Mouse (Mus musculus) monocyte, adult 2 months (primary cell): ENCODE measurements around the gene Lrpprc.

Experiments
- DNase-seq, 2 experiments: peaks; one replicate each; pipeline ENCODE4 v3.0.0; 2022; ENCODE audit warnings: low spot score in 2 of 2, low read depth in 1 of 2

Gene Lrpprc

DNA sequence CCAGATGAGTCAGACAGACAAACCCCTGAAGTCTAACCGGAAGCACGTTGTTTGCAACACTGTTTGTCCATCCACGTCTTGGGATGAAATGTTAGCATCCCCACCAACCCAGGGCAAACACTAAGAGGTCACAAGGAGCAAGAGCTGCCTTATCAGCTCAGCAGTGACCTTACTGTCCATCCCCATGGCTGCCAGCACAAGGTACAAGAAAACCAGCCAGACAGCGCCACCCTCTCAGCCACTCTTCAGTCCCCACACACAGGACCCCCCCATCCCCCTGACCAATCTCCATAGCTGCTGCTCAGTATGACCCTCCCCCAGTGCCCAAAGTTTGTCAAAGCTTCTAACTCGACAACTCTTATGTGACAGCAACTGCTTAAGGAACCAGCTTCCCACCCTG, 73.2 kb downstream of the Lrpprc start:
- no peak for DNase-seq

- DNase-seq = no peak
These were observed 74.2 kb downstream of the Lrpprc start for GRCm38 (mm10) chr17:84716252-84716872.

GRCm38 (mm10) chr17:84714930-84715329, 75.7 kb downstream of the Lrpprc start:
- DNase-seq = no peak

- DNase-seq = no peak
These were observed 76.9 kb downstream of the Lrpprc start for GRCm38 (mm10) chr17:84713563-84714164.

GRCm38 (mm10) chr17:84709403-84709851, 81.2 kb downstream of the Lrpprc start:
- DNase-seq = no peak

- DNase-seq = no peak
These were observed 81.8 kb downstream of the Lrpprc start for GRCm38 (mm10) chr17:84708818-84709217.

- DNase-seq = no peak
These were observed 83.2 kb downstream of the Lrpprc start for GRCm38 (mm10) chr17:84707407-84707806.

DNA sequence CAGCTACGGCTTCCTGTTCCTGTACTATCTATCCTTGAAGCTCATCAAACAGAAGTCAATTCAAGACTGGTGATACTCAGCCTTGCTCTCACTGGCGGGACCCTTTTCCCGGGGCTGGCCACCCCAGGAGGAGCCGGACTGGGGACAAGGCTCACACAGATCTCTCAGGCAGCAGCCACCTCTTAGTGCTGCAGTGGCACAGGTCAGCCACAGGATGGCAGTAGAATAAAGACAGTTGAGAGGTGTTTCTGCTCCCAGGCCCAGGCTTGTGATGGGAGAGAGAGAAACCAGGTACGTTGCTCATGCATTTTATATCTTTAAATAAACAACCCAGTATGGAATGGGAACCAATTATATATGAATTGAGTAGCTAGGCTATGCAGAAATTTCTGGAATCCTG, 91.9 kb downstream of the Lrpprc start:
- no peak for DNase-seq

DNA sequence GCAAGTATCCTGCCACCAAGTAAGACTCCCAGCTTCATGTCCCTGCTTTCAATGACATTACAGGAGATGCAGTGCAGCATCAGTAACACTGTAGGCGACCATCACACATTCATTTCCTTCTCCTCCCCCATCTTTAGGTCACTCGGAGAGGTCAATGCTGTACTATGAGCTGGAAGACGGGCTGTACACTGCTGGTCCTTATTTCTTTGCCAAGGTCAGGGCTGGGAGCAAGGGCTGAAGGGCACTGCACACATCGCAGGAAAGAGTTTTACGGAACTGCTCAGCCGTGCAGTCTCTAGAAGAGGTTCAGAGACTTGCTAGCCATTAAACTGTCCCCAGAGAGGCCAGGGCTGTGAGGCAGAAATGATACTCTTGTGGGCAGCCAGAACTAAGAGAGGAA, 94.1 kb downstream of the Lrpprc start:
- no peak for DNase-seq

DNA sequence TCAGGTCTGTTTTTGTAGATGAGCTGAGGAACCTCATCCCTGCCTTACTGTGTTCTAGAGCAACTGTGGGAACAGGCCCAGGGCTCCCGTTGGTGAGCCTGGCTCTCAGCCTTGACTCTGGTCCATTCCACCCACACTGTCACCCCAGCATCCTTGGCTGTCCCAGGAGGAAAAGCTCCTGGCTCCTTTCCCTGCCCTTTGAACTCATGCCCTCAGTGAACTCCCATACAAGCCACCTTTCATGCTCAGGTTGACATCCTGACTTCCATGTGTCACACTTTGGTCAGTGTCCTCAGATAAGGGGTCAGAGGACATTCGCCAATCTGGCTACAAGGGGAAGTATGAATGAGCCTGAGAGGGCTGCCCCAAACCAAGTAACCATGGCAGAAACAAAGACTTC, 96.8 kb downstream of the Lrpprc start:
- no peak for DNase-seq

DNA sequence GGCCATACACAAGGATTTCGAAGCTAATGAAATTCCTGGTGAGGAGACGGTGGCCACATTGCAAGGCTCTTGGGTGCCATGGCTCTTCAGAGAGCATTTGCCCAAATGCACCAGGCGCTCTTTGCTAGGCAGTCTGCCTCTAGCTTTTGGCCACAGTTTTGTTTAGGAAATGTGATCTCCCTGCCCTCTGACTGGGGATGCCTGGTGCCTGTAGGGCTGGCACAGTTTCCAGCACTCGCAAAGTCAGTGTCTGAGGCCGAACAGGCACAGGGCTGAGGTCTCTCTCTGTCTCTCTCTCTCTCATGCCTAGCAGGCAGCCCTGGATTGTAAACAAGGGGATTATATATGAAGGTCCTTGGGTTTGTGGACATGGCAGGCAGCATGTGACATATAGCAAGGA, 100.5 kb downstream of the Lrpprc start:
- DNase-seq = no peak

DNA sequence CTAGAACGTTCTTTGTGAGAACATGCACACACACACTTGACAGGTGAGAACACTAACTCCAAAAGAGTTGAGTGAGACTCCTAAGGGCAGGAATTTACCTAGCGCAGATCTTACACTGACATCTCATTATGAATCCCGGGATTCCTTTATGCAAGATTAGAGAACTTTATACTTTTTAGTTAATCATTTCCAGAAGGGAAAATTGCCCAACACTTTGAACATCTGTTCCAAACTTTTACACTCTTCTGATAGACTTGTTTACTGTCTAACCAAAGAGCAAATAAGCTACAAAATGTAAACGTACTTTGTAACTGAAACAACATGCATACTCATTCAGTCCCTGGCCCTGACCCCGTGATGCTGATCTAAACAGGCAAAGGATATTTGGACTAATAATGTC, 101.3 kb downstream of the Lrpprc start:
- DNase-seq = no peak

- DNase-seq = no peak
These were observed 101.8 kb downstream of the Lrpprc start for GRCm38 (mm10) chr17:84688834-84689233.

DNA sequence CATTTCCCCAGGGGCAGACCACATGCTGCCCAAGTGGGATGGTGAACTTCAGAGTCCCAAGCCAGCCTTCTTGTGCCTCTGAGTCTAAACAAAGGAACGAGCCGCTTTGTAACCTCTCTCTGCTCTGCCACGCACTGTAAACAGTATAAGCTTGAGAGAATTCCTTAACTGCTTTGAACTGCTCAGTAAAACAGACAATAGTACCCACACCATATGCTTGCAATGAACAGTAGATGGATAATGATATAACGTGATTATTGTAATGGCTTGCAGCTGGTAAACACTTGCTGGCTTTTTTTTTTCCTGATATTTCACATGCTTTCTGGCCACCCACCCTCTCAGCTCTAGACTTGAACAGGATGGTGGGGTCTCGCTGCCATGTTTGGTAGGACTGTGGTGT, 102.6 kb downstream of the Lrpprc start:
- no peak for DNase-seq

DNA sequence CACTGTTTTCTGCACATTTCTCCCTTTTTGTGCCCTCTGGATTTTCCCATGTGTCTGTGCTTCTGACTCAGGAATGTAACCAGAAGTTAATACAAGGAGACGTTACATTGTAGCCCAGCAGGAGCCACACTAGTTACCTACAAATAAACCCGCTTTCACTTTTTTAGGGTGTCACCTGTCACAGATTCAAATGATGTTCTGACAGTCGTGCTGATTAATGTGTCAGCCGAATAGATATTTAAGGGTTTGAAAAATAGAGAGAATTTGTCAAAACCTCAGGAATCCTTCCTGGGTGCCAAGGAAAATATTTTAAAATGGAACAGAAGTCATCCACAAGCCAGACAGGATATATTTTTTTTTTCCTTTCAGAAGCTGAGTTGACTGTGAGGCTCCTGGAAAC, 105.3 kb downstream of the Lrpprc start:
- DNase-seq = no peak

DNA sequence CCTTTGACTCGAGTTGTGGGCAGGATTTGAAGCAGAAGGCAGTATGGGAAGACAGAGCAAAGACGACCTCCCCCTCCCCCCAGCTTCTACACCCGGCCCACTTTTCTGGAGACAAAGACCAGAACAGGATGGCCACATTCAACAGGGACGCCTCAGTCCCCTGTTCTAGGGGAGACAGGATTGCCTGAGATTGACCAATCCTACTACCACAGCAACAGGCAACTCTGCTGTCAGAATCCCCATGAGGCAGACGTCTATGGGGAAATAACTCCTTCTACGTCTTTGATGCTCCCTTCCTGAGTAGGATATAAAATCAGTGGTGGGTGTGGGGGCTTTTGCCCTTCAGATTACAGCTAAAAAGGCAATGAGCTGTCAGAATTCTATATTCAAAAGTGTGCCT, 106.3 kb downstream of the Lrpprc start:
- DNase-seq = no peak

DNA sequence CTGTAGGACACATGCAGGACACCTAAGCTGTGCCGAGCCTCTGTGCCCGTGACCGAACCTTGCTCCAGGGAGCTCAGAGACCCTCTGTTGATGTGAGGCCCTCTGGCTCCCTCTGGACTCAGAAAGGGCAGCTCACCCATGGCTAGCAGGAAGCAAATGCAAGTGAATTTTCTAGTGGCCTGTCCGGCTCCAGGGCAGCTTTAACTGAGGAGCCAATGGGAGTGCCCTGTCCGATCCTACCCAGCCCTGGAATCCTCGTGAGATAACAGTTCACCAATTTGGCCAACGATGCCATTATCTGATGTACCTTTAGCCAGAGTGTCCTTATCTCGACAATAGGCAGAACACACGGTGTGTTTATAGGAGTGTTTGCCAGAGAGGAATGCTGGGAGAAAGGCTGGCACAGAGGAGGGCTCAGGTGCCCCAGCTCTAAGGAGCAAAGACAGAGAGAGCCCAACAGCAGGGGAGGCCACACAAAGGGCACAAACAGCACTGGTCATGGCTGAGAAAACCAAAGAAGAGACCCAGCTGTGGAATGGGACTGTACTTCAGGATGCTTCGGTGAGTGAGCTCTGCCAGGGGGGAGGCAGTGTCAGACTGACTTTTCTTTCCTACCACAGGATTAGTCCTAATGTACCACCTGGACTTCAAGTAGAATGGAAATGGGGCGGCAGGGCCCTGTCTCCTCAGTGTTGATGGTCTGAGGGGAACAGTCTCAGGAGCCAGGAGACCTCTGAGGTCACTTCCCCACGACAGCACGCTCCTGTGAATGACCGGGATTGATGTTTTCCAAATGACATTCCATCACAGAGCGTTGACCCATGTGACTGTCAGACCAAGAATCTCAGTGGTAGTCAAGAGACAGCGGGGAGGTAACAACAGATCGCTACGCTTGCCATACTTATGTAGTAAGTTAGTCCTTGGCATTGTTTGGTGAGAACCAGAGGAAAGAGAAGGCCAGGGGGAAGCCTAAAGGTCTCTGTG, 107.6 kb downstream of the Lrpprc start, which contains the start of gene Abcg5:
Gene Abcg5, minus strand, starts transcription at position 278 of the 984 bp plus-strand sequence.
- no peak for DNase-seq

GRCm38 (mm10) chr17:84681670-84682069, 108.9 kb downstream of the Lrpprc start:
- DNase-seq = no peak

DNA sequence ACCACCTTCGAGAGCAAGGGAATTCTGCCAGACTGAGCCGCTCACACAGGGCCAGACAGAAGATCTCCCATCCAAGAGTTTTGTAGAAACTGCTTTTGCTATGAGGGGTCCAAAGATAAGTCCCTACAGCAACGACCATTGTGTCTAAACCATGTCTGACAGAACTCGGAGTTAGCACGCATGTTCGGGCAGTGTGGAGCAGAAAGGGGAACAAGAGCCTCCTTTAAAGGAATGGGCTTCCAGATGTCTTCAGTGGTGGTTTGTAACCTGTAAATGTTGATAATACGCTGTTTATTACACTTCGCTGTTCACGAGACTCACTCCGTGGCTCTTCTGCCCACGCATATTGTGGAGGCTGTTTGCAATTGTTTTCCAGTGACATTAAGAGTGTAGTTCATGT, 113.0 kb downstream of the Lrpprc start:
- no peak for DNase-seq

DNA sequence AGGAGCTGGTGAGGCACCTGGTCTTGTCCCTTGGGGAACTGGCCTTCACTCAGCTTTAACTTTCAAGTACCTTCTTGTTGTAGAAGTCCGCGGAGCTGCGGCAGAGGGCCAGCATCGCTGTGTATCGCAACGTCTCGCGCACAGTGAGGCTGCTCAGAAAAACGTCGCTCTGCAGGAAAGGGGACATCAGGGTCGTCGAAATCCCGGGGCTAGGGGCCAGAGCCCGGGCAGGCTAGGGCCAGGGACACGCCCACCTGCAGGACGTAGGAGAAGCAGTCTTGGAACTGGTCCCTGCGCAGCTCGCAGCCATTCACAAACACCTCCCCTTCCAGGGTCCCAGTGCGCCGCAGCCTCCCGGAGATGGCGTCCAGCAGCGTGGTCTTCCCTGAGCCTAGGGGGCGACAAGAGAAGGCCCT, 114.6 kb downstream of the Lrpprc start, which contains the start of gene Abcg8:
Gene Abcg8, plus strand, starts transcription at position 352 of the 416 bp plus-strand sequence.
- no peak for DNase-seq

DNA sequence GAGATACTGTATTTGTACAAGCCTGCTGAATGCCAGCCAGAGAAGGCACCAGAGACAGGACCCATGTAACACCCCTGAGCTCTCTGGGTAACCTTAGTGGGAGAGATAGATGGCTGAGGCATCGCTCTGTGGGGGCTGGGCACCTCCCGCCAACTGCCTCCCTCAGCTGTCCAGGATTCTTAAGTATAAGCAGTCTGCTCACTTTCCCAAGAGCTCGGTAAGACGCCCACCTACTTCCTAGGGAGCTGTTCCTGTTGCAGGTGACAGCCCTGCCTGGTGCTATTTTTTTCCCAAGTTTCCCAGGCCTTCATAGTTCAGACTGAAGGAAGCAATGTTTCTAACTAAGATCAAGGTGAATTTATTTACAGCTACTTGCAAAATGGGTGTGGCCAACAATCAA, 115.4 kb downstream of the Lrpprc start:
- DNase-seq = no peak

GRCm38 (mm10) chr17:84674048-84674447, 116.5 kb downstream of the Lrpprc start:
- DNase-seq = no peak
